Mouse (Mus musculus): Measurements from ENCODE around the gene Adgrv1.

DNA sequence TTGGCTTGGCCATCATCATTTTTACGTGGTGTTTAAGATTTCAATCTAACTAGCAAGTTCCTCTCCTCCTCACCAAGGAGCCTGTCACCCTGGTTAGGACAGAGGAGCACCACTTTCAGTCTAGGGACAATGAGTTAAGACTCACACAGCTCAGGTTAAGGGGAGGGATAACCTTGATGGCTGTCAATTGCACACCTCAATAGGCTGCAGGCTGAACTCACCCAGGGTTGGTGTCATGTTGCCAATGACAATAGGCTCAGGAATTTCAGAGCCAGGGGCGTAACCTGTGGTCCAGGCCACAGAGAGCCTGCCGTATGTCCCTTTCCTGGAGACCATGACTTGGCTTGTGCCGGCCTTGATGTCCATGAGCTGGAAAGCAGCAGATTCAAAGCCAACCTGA, 209.0 kb downstream of the Adgrv1 start:
- TF ChIP-seq CTCF (IDR thresholded peaks at IDR 0.05; ENCODE audit: extremely low read depth, insufficient read length, insufficient replicate concordance, low read depth, low read length) (no peak), POLR2A (IDR thresholded peaks at IDR 0.05; ENCODE audit: low read depth, low read length) (no peak)
